Mouse (Mus musculus): ENCODE measurements around the gene Vezf1. TPM values are rescaled to one million over a fixed set of nuclear protein-coding genes. Genes with fewer than 3 reads are reported as not detected.

Vezf1 gene
- total RNA-seq, 2 experiments from 2014 or later = 24.8 to 27.7 TPM

- no peak for DNase-seq (ENCODE audit: low spot score in 2 of 2)
Observed at GRCm38 (mm10) chr11:88052638-88053037, 15.4 kb upstream of the Vezf1 start.

GRCm38 (mm10) chr11:88053821-88054220 is 14.3 kb upstream of the Vezf1 start:
- no peak for DNase-seq (ENCODE audit: low spot score in 2 of 2)

- peak; percentile 17 to 47 for DNase-seq (ENCODE audit: low spot score in 2 of 2)
Observed at GRCm38 (mm10) chr11:88054589-88054988, 13.5 kb upstream of the Vezf1 start.

- DNase-seq (ENCODE audit: low spot score in 2 of 2) = no peak
Observed at GRCm38 (mm10) chr11:88055777-88056176, 12.3 kb upstream of the Vezf1 start.

GRCm38 (mm10) chr11:88057788-88058187 is 10.3 kb upstream of the Vezf1 start:
- DNase-seq (ENCODE audit: low spot score in 2 of 2) = no peak

GRCm38 (mm10) chr11:88059141-88059540 is 8.9 kb upstream of the Vezf1 start:
- peak in 1 of 2 experiments; percentile 53 for DNase-seq (ENCODE audit: low spot score in 2 of 2)

GRCm38 (mm10) chr11:88061892-88062625 is 6.0 kb upstream of the Vezf1 start:
- no peak for DNase-seq (ENCODE audit: low spot score in 2 of 2)

- no peak for DNase-seq (ENCODE audit: low spot score in 2 of 2)
Observed at GRCm38 (mm10) chr11:88065732-88066131, 2.3 kb upstream of the Vezf1 start.

- no peak for DNase-seq (ENCODE audit: low spot score in 2 of 2)
Observed at GRCm38 (mm10) chr11:88067191-88067585, 891 bp upstream of the Vezf1 start.

- peak; percentile 33 to 38 for DNase-seq (ENCODE audit: low spot score in 2 of 2)
Observed at GRCm38 (mm10) chr11:88068411-88069245, 549 bp downstream of the Vezf1 start.

GRCm38 (mm10) chr11:88069246-88069570 is 1.1 kb downstream of the Vezf1 start:
- DNase-seq (ENCODE audit: low spot score in 2 of 2) = no peak

GRCm38 (mm10) chr11:88070392-88070791 is 2.3 kb downstream of the Vezf1 start:
- DNase-seq (ENCODE audit: low spot score in 2 of 2) = no peak

- DNase-seq (ENCODE audit: low spot score in 2 of 2) = no peak
Observed at GRCm38 (mm10) chr11:88071113-88071512, 3.0 kb downstream of the Vezf1 start.

GRCm38 (mm10) chr11:88073343-88073875 is 5.3 kb downstream of the Vezf1 start:
- no peak for DNase-seq (ENCODE audit: low spot score in 2 of 2)

GRCm38 (mm10) chr11:88075701-88076100 is 7.6 kb downstream of the Vezf1 start:
- DNase-seq (ENCODE audit: low spot score in 2 of 2) = no peak

GRCm38 (mm10) chr11:88076394-88076793 is 8.3 kb downstream of the Vezf1 start:
- no peak for DNase-seq (ENCODE audit: low spot score in 2 of 2)

GRCm38 (mm10) chr11:88083699-88084098 is 15.6 kb downstream of the Vezf1 start:
- DNase-seq (ENCODE audit: low spot score in 2 of 2) = no peak

- peak; percentile 82 to 92 for DNase-seq (ENCODE audit: low spot score in 2 of 2)
Observed at GRCm38 (mm10) chr11:88086737-88087627, 18.9 kb downstream of the Vezf1 start.

GRCm38 (mm10) chr11:88089150-88089549 is 21.1 kb downstream of the Vezf1 start:
- no peak for DNase-seq (ENCODE audit: low spot score in 2 of 2)

GRCm38 (mm10) chr11:88090293-88090692 is 22.2 kb downstream of the Vezf1 start:
- no peak for DNase-seq (ENCODE audit: low spot score in 2 of 2)

- DNase-seq (ENCODE audit: low spot score in 2 of 2) = no peak
Observed at GRCm38 (mm10) chr11:88091949-88092348, 23.9 kb downstream of the Vezf1 start.

Data from layer of hippocampus, postnatal 14 days (tissue).